Mouse (Mus musculus) olfactory bulb, adult 2 months (tissue): Measurements from ENCODE around the gene Pdgfb.

Experiments
- CTCF ChIP-seq: fragments of 200-500 bp; IDR thresholded peaks from 2 replicates; pipeline ENCODE4 v1.5.1; 2012; ENCODE audit warnings: low read depth, mild to moderate bottlenecking, low read length, moderate library complexity; ENCODE audit not compliant: insufficient read depth
- POLR2A ChIP-seq: fragments of 200-500 bp; IDR thresholded peaks from 2 replicates; pipeline ENCODE4 v1.6.1; 2012; ENCODE audit warnings: mild to moderate bottlenecking, low read depth, low read length, moderate library complexity; ENCODE audit not compliant: insufficient read depth

GRCm38 (mm10) chr15:79962661-79963060, 52.1 kb downstream of the Pdgfb start:
- no peak for TF ChIP-seq CTCF
- TF ChIP-seq POLR2A = no peak
